32 mouse cellular contexts compared by ENCODE assay signal in genomic region chr6:123286311-123286710, GRCm38 (mm10). TPM values are rescaled to one million over a fixed set of nuclear protein-coding genes. Genes with fewer than 3 reads are reported as not detected.
"Had no signal": no experiment of that assay in that cellular context is flagged by ENCODE, and none has a peak within 500 bp of the region (broad histone marks: within the 10 kb centered on the region; RNA-seq: fewer than 3 reads in every experiment).

No protein-coding gene starts in this region.

- DNase-seq: kidney, adult 2 months; kidney, postnatal 25 days; liver, embryonic 13.5 days; lung, adult 2 months; lung, postnatal 14 days; lung, postnatal 4 days; right cerebral cortex, adult 18-20 months; right cerebral cortex, postnatal 25 days; spleen, adult 18-20 months; thymus, postnatal 25 days had no signal

- H3K36me3 ChIP-seq: liver, embryonic 13.5 days; midbrain, embryonic 12.5 days; stomach, embryonic 15.5 days had no signal

- H3K27ac ChIP-seq: kidney, postnatal 0 days; layer of hippocampus, adult 2 months; liver, embryonic 13.5 days; midbrain, embryonic 12.5 days; stomach, embryonic 15.5 days had no signal

- H3K4me3 ChIP-seq: layer of hippocampus, adult 2 months; liver, embryonic 13.5 days; midbrain, embryonic 12.5 days; myocyte; stomach, embryonic 15.5 days had no signal

- ATAC-seq: intestine, postnatal 0 days; midbrain, embryonic 16.5 days had no signal

RNA-seq across cellular contexts. Expression of gene Clec4e, which starts 3.4 kb away (rescaled TPM):
- total RNA-seq: layer of hippocampus, adult 2 months; layer of hippocampus, postnatal 14 days; left cerebral cortex, postnatal 10 days; left cerebral cortex, postnatal 36 days had no signal
- polyA plus RNA-seq: intestine, postnatal 0 days; kidney, embryonic 14.5 days; limb, embryonic 11.5 days; liver, adult 2 months; midbrain, embryonic 12.5 days; midbrain, embryonic 16.5 days; myocyte; neural tube, embryonic 11.5 days; neural tube, embryonic 14.5 days had no signal

RNA-seq across cellular contexts. Expression of gene Vmn2r19, which starts 21.8 kb away (rescaled TPM):
- total RNA-seq: layer of hippocampus, adult 2 months; layer of hippocampus, postnatal 14 days; left cerebral cortex, postnatal 10 days; left cerebral cortex, postnatal 36 days; liver, adult 2 months; monocyte, adult 5-6 weeks had no signal
- polyA plus RNA-seq: intestine, embryonic 14.5 days; intestine, postnatal 0 days; kidney, adult 2 months; kidney, embryonic 14.5 days; kidney, postnatal 0 days; large intestine, adult 2 months; limb, embryonic 11.5 days; limb, embryonic 14.5 days; liver, adult 2 months; liver, embryonic 13.5 days; liver, embryonic 16.5 days; lung, adult 2 months; lung, embryonic 16.5 days; midbrain, embryonic 12.5 days; midbrain, embryonic 16.5 days; myocyte; neural tube, embryonic 11.5 days; neural tube, embryonic 14.5 days; stomach, embryonic 15.5 days; thymus, postnatal 0 days had no signal

RNA-seq across cellular contexts. Expression of gene Clec4d, which starts 24.4 kb away (rescaled TPM):
- total RNA-seq: layer of hippocampus, adult 2 months; layer of hippocampus, postnatal 14 days; left cerebral cortex, postnatal 10 days; left cerebral cortex, postnatal 36 days had no signal
- polyA plus RNA-seq: intestine, embryonic 14.5 days; kidney, embryonic 14.5 days; midbrain, embryonic 12.5 days; midbrain, embryonic 16.5 days; myocyte; neural tube, embryonic 11.5 days; neural tube, embryonic 14.5 days had no signal

RNA-seq across cellular contexts. Expression of gene Clec4n, which starts 56.7 kb away (rescaled TPM):
- total RNA-seq: layer of hippocampus, adult 2 months; left cerebral cortex, postnatal 10 days; left cerebral cortex, postnatal 36 days had no signal
- polyA plus RNA-seq: myocyte; neural tube, embryonic 11.5 days; neural tube, embryonic 14.5 days had no signal
